Mouse (Mus musculus): ENCODE measurements around the gene Vps45.

Gene Vps45

GRCm38 (mm10) chr3:95986001-95986622, 72.2 kb downstream of the Vps45 start:
- TF ChIP-seq GATA4 (IDR thresholded peaks at IDR 0.05; ENCODE audit: insufficient replicate concordance, low read length), result no peak

GRCm38 (mm10) chr3:95985209-95986000, 72.9 kb downstream of the Vps45 start:
- TF ChIP-seq GATA4 (IDR thresholded peaks at IDR 0.05; ENCODE audit: insufficient replicate concordance, low read length), result no peak

- no peak for TF ChIP-seq GATA4 (IDR thresholded peaks at IDR 0.05; ENCODE audit: insufficient replicate concordance, low read length)
Observed at GRCm38 (mm10) chr3:95982129-95982528, 76.1 kb downstream of the Vps45 start.

GRCm38 (mm10) chr3:95980276-95980970, 77.8 kb downstream of the Vps45 start:
- no peak for TF ChIP-seq GATA4 (IDR thresholded peaks at IDR 0.05; ENCODE audit: insufficient replicate concordance, low read length)

GRCm38 (mm10) chr3:95978265-95978664, 80.0 kb downstream of the Vps45 start:
- no peak for TF ChIP-seq GATA4 (IDR thresholded peaks at IDR 0.05; ENCODE audit: insufficient replicate concordance, low read length)

- TF ChIP-seq GATA4 (IDR thresholded peaks at IDR 0.05; ENCODE audit: insufficient replicate concordance, low read length), result no peak
Observed at GRCm38 (mm10) chr3:95977079-95977478, 81.2 kb downstream of the Vps45 start.

GRCm38 (mm10) chr3:95972873-95973634, 85.2 kb downstream of the Vps45 start:
- no peak for TF ChIP-seq GATA4 (IDR thresholded peaks at IDR 0.05; ENCODE audit: insufficient replicate concordance, low read length)

GRCm38 (mm10) chr3:95972251-95972872, 85.9 kb downstream of the Vps45 start:
- no peak for TF ChIP-seq GATA4 (IDR thresholded peaks at IDR 0.05; ENCODE audit: insufficient replicate concordance, low read length)

GRCm38 (mm10) chr3:95969277-95969676, 89.0 kb downstream of the Vps45 start:
- no peak for TF ChIP-seq GATA4 (IDR thresholded peaks at IDR 0.05; ENCODE audit: insufficient replicate concordance, low read length)

- TF ChIP-seq GATA4 (IDR thresholded peaks at IDR 0.05; ENCODE audit: insufficient replicate concordance, low read length), result no peak
Observed at GRCm38 (mm10) chr3:95965518-95966451, 92.5 kb downstream of the Vps45 start.

- no peak for TF ChIP-seq GATA4 (IDR thresholded peaks at IDR 0.05; ENCODE audit: insufficient replicate concordance, low read length)
Observed at GRCm38 (mm10) chr3:95963681-95964080, 94.6 kb downstream of the Vps45 start.

GRCm38 (mm10) chr3:95963230-95963629, 95.0 kb downstream of the Vps45 start:
- TF ChIP-seq GATA4 (IDR thresholded peaks at IDR 0.05; ENCODE audit: insufficient replicate concordance, low read length), result no peak

- TF ChIP-seq GATA4 (IDR thresholded peaks at IDR 0.05; ENCODE audit: insufficient replicate concordance, low read length), result no peak
Observed at GRCm38 (mm10) chr3:95959807-95960206, 98.5 kb downstream of the Vps45 start.

- no peak for TF ChIP-seq GATA4 (IDR thresholded peaks at IDR 0.05; ENCODE audit: insufficient replicate concordance, low read length)
Observed at GRCm38 (mm10) chr3:95959082-95959481, 99.2 kb downstream of the Vps45 start.
